Mouse (Mus musculus): ENCODE data around the gene Parp14.

The Parp14 gene

GRCm38 (mm10) chr16:35870581-35871047 is 730 bp downstream of the Parp14 start:
- DNase-seq (ENCODE audit: low spot score in 2 of 2), result peak; percentile 17 to 42

- no peak for DNase-seq (ENCODE audit: low spot score in 2 of 2)
These were observed 1.7 kb downstream of the Parp14 start for GRCm38 (mm10) chr16:35869656-35870055.

GRCm38 (mm10) chr16:35869126-35869525 is 2.2 kb downstream of the Parp14 start:
- DNase-seq (ENCODE audit: low spot score in 2 of 2), result peak; percentile 63 to 79

GRCm38 (mm10) chr16:35867726-35868125 is 3.6 kb downstream of the Parp14 start:
- DNase-seq (ENCODE audit: low spot score in 2 of 2), result no peak

GRCm38 (mm10) chr16:35862057-35862456 is 9.3 kb downstream of the Parp14 start:
- DNase-seq (ENCODE audit: low spot score in 2 of 2), result no peak

- no peak for DNase-seq (ENCODE audit: low spot score in 2 of 2)
These were observed 11.1 kb downstream of the Parp14 start for GRCm38 (mm10) chr16:35860236-35860635.

- no peak for DNase-seq (ENCODE audit: low spot score in 2 of 2)
These were observed 14.6 kb downstream of the Parp14 start for GRCm38 (mm10) chr16:35856766-35857165.

GRCm38 (mm10) chr16:35855846-35856245 is 15.5 kb downstream of the Parp14 start:
- DNase-seq (ENCODE audit: low spot score in 2 of 2), result peak in 1 of 2 experiments; percentile 16

GRCm38 (mm10) chr16:35847138-35847537 is 24.2 kb downstream of the Parp14 start:
- no peak for DNase-seq (ENCODE audit: low spot score in 2 of 2)

- DNase-seq (ENCODE audit: low spot score in 2 of 2), result peak; percentile 15 to 17
These were observed 31.7 kb downstream of the Parp14 start for GRCm38 (mm10) chr16:35839680-35840079.

- no peak for DNase-seq (ENCODE audit: low spot score in 2 of 2)
These were observed 36.7 kb downstream of the Parp14 start for GRCm38 (mm10) chr16:35834653-35835052.

- DNase-seq (ENCODE audit: low spot score in 2 of 2), result no peak
These were observed 38.4 kb downstream of the Parp14 start for GRCm38 (mm10) chr16:35832926-35833325.

- no peak for DNase-seq (ENCODE audit: low spot score in 2 of 2)
These were observed 41.3 kb downstream of the Parp14 start for GRCm38 (mm10) chr16:35829999-35830398.

GRCm38 (mm10) chr16:35817255-35818089 is 53.9 kb downstream of the Parp14 start:
- DNase-seq (ENCODE audit: low spot score in 2 of 2), result peak; percentile 62 to 81

GRCm38 (mm10) chr16:35813119-35813518 is 58.2 kb downstream of the Parp14 start:
- DNase-seq (ENCODE audit: low spot score in 2 of 2), result no peak

- DNase-seq (ENCODE audit: low spot score in 2 of 2), result no peak
These were observed 62.5 kb downstream of the Parp14 start for GRCm38 (mm10) chr16:35808838-35809237.

GRCm38 (mm10) chr16:35807663-35807992 is 63.7 kb downstream of the Parp14 start:
- no peak for DNase-seq (ENCODE audit: low spot score in 2 of 2)

- no peak for DNase-seq (ENCODE audit: low spot score in 2 of 2)
These were observed 64.2 kb downstream of the Parp14 start for GRCm38 (mm10) chr16:35806973-35807662.

GRCm38 (mm10) chr16:35803723-35804122 is 67.6 kb downstream of the Parp14 start:
- no peak for DNase-seq (ENCODE audit: low spot score in 2 of 2)

- DNase-seq (ENCODE audit: low spot score in 2 of 2), result peak in 1 of 2 experiments; percentile 27
These were observed 69.2 kb downstream of the Parp14 start for GRCm38 (mm10) chr16:35802163-35802562.

- no peak for DNase-seq (ENCODE audit: low spot score in 2 of 2)
These were observed 79.3 kb downstream of the Parp14 start for GRCm38 (mm10) chr16:35791962-35792521.

GRCm38 (mm10) chr16:35788330-35788729 is 83.0 kb downstream of the Parp14 start:
- peak in 1 of 2 experiments; percentile 28 for DNase-seq (ENCODE audit: low spot score in 2 of 2)

Measured in heart, adult 9 months (tissue).